Mouse (Mus musculus) olfactory bulb, adult 2 months (tissue): ENCODE measurements around the gene Avpi1. TPM values are rescaled to one million over a fixed set of nuclear protein-coding genes. Genes with fewer than 3 reads are reported as not detected.

Source experiments
- H3K27ac ChIP-seq: fragments of 200-500 bp; 2 replicates; pipeline ENCODE4 v1.5.1; 2012; ENCODE audit warnings: low read depth, low read length; ENCODE audit not compliant: insufficient read depth
- H3K4me1 ChIP-seq: fragments of 200-500 bp; 2 replicates; pipeline ENCODE4 v1.6.1; 2012; ENCODE audit warnings: low read length; ENCODE audit not compliant: control insufficient read depth, insufficient read depth
- H3K4me3 ChIP-seq: fragments of 200-500 bp; 2 replicates; pipeline ENCODE4 v1.5.1; 2012; ENCODE audit warnings: mild to moderate bottlenecking, low read depth, low read length, moderate library complexity; ENCODE audit not compliant: insufficient read depth
- CTCF ChIP-seq: fragments of 200-500 bp; IDR thresholded peaks from 2 replicates; pipeline ENCODE4 v1.5.1; 2012; ENCODE audit warnings: low read depth, mild to moderate bottlenecking, low read length, moderate library complexity; ENCODE audit not compliant: insufficient read depth
- POLR2A ChIP-seq: fragments of 200-500 bp; IDR thresholded peaks from 2 replicates; pipeline ENCODE4 v1.6.1; 2012; ENCODE audit warnings: mild to moderate bottlenecking, low read depth, low read length, moderate library complexity; ENCODE audit not compliant: insufficient read depth
- WGBS: fragments of 180-500 bp; shearing (Covaris S2); methylation state at CpG from one replicate; pipeline ENCODE4 v1.1.7; 2018; 5-methylcytosine and 5-hydroxymethylcytosine counted together
- polyA plus RNA-seq: library from polyadenylated mRNA; stranded (reverse); fragments of >200 nt; gene quantifications from 2 replicates; pipeline ENCODE4 v1.2.4, GENCODE M21; 2012; ENCODE audit warnings: low replicate concordance; ENCODE audit not compliant: missing spikeins, insufficient read depth, insufficient read length

The Avpi1 gene
- polyA plus RNA-seq, 1 experiment: not detected

DNA sequence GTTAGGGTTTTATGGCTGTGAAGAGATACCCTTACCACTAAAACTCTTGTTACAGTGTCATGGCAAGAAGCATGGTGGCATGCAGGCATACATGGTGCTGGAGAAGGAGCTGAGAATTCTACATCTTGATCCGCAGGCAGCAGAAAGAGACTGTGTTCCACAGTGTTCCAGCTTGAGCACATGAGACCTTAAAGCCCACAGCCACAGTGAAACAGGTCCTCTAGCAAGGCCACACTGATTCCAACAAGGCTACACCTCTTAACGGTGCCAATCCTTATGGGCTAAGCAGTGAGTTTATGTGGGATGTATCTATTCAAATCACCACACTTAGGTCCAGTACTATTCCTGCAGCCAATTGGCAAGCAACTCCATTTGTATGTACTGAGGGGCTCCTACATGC, 16.9 kb upstream of the Avpi1 start:
- TF ChIP-seq CTCF (no peak), POLR2A (no peak)
- Histone ChIP-seq H3K4me3 (no peak overlapping the region), H3K4me1 (peaks cover 22% of the 10 kb centered on the region), H3K27ac (no peak overlapping the region)
- WGBS: 96% methylated on average over 2 of the region's 2 CpGs

DNA sequence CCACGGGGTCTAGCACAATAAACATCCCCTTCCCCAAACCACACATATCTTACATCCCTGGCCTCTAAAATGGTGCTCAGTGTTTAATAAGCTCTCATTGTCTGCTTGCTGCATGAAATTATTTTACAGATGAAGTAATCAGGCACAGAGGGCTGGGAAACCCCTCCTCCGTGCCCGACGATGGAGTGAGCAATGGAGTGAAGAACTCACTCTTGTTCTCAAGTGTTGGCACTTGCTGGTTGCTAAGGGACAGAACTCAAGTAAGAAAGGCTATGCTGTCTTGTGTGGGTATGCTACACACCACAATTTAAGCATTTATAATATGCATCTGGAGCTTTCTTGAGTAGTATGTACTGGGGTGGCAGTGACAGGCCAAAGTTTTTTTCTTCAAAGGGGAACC, 16.4 kb upstream of the Avpi1 start:
- Histone ChIP-seq H3K4me1 (peaks cover 19% of the 10 kb centered on the region), H3K4me3 (no peak overlapping the region), H3K27ac (no peak overlapping the region)
- WGBS: 60% methylated on average over 4 of the region's 4 CpGs
- no peak for TF ChIP-seq CTCF

DNA sequence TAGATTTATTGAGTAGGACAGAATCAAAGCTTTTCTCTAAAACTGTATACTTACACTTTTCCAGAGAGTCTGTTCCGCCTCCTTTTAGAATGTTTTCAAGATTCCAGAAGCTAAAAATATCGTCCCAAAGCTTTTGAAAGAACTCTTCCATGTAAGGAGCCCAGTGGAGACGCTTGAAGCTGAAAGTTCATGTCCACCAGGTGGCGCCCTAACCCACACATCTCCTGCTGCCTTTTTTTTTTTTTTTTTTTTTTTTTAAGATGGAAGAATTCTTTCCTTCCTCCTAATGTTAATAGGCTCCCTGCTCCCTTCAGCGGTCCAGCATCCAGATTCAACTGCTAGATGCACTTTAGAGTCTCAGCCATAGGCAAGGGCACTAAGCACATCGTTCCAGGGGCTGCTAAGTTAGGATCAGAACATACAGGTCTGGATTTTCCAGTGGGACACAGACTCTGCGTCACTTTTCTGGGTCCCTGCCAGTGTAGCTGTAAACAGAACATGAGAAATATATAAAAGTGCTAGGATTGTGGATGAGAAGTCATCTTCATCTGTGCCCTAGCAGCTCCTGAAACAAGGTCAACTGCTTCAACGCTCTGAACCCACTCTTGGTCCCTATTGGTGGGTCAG, 15.8 kb upstream of the Avpi1 start:
- H3K4me3 ChIP-seq: no peak overlapping the region
- 25% methylated on average over 8 of the region's 8 CpGs for WGBS
- TF ChIP-seq CTCF (no peak), POLR2A (no peak)
- no peak overlapping the region for H3K27ac ChIP-seq
- peaks cover 18% of the 10 kb centered on the region for H3K4me1 ChIP-seq

DNA sequence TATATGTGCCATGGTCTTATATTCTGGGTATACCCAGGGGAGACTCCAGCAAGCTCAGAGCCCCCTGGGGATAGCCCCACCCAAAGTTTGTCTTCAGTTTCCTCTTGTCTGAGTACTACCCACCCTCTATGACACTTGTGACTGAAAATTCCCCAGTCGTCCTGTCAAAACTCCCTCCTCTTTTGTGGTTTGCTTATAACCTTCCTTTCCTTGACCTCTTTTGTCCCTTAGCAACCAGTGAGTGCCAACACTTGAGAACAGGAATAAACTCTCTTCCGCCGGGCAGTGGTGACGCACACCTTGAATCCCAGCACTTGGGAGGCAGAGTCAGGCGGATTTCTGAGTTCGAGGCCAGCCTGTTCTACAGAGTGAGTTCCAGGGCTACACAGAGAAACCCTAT, 15.2 kb upstream of the Avpi1 start:
- Histone ChIP-seq H3K4me1 (peaks cover 16% of the 10 kb centered on the region), H3K4me3 (no peak overlapping the region), H3K27ac (no peak overlapping the region)
- WGBS: 46% methylated on average over 6 of the region's 6 CpGs
- TF ChIP-seq POLR2A (no peak), CTCF (no peak)

DNA sequence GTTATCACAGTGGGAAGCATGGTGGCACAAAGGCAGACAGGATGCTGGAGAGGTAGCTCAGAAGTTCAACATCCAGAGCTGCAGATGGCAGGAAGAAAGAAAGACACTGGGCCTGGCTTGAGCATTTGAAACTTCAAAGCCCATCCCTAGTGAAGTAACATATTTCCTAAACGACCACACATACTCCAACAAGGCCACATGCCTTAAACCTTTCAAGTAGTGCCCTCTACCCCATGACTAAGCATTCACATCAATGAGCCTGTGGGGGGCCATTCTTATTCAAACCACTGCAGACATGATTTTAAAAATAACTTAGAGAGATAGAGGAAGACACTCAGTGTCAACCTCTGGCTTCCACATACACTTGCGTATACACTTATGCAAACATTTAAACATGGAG, 13.9 kb upstream of the Avpi1 start:
- Histone ChIP-seq H3K27ac (no peak overlapping the region), H3K4me3 (no peak overlapping the region), H3K4me1 (peaks cover 5% of the 10 kb centered on the region)
- TF ChIP-seq POLR2A (no peak), CTCF (no peak)
- 81% methylated on average over 2 of the region's 2 CpGs for WGBS

DNA sequence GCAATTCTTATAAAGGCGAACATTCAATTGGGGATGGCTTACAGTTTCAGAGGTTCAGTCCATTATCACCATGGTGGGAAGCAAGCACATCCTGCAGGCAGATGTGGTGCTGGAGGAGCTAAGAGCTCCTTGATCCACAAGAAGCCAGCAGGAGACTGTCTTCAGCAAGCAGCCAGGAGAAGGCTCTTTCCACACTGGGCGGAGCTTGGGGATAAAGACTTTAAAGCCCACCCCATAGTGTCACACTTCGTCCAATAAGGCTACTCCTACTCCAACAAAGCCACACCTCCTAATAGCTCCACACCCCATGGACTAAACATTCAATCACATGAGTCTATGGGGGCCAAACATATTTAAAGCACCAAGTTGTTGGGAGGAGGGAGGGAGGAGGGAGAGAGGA, 13.1 kb upstream of the Avpi1 start:
- 81% methylated on average over 3 of the region's 3 CpGs for WGBS
- TF ChIP-seq POLR2A: no peak
- no peak for TF ChIP-seq CTCF
- Histone ChIP-seq H3K27ac (no peak overlapping the region), H3K4me3 (no peak overlapping the region), H3K4me1 (peaks cover 1% of the 10 kb centered on the region)

DNA sequence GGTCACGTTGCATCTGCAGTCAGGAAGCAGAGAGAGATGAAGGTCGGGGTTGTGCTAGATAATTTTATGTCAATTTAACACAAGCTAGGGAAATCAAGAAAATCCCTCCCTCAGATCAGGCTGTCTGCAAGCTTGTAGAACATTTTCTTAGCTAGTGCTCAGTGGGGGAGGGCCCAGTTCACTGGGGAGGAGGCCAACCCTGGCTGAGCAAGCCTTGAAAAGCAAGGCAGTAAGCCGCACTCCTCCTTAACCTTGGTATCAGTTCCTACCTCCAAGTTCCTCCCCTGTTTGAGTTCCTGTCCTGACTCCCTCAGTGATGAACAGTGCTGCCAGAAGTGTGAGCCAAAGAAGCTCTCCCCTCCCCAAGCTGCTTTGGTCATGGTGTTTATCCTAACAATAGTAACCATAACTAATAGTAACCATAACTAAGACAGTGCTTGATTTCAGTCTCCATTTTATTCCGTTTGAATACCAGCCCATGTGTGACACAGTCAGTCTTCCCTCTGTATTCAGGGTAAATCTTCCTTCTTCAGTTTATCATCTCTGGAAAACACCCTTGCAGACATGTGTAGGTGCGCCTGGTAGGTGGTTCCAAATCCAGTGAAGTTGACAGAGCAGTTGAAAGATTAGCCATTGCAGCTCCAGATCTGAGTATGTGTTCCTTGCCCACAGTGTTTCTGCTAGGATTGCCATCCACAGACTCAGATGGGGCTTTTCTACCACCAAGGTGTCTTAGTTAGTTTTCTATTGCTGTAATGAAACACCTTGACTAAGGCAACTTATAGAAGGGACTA, 11.1 kb upstream of the Avpi1 start:
- Histone ChIP-seq H3K27ac (no peak overlapping the region), H3K4me3 (no peak overlapping the region), H3K4me1 (no peaks in the 10 kb centered on the region)
- WGBS: 85% methylated on average over 5 of the region's 5 CpGs
- TF ChIP-seq CTCF: no peak
- TF ChIP-seq POLR2A: no peak

DNA sequence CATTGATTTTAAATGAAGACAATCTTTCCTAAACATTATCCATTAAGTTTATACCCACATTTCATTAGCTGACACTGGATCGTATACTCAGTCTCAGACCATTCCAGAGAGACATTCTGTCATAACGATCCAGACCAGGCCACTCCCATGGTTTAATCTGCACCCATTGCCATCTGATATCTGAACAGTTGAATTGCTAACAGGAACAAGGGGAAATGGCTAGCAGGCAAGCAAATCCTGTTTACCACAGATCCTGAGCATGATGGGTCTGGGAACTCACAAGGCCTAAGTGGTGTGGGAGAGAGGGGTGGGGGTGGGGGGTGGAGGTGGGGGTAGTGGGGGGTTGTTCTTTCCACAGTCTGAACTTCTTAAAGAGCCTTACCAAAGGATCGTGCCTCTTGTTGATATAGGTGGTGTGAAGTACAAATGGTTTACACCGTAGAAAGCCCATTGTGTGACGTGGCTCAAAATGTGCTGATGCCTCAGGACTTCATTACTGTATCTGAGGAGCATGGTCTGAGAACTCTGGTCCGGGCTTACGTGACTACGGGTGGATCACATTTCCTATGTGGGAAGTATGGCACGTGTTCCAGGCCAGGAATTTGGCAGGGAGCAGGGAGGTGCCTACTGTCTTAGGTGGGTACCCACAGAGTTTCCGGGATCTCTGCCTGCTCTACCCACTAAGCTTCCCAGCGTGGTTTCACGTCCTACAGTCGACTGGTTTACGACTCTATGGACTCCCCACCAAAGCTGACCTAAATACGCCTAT, 9.8 kb upstream of the Avpi1 start:
- 89% methylated on average over 15 of the region's 15 CpGs for WGBS
- Histone ChIP-seq H3K27ac (no peak overlapping the region), H3K4me1 (no peaks in the 10 kb centered on the region), H3K4me3 (no peak overlapping the region)
- TF ChIP-seq CTCF (no peak), POLR2A (no peak)

DNA sequence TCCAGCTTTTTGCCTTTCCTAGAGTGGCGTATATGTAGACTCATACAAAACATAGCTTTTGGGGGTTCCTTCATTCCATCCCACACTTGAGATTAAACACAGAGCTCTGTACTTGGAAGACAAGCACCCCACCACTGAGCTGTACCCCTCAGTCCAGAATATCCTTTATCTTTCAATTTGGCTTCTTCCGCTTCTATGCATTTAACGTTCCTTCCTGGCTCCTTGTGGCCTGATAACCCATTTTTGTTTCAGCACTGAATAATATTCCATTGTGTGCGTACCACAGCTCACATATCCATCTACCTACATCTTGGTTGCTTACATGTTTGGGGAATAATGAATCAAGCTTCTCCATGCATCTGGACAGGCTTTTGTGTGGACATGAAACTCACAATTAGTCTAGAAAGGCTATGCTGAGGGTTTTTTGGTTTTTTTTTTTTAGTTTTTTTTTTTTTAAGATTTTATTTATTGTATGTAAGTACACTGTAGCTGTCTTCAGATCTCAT, 8.4 kb upstream of the Avpi1 start:
- no peak for TF ChIP-seq POLR2A
- 94% methylated on average over 4 of the region's 4 CpGs for WGBS
- no peaks in the 10 kb centered on the region for H3K4me1 ChIP-seq

More for the DNA sequence above, 8.4 kb upstream of the Avpi1 start:
- Histone ChIP-seq H3K4me3 (no peak overlapping the region), H3K27ac (no peak overlapping the region)
